Mouse (Mus musculus) heart, postnatal 0 days (tissue): ENCODE measurements around the gene Gm281. TPM values are rescaled to one million over a fixed set of nuclear protein-coding genes. Genes with fewer than 3 reads are reported as not detected.
"Not testable (repeated sequence)": the region's sequence is repeated elsewhere in the genome, so short reads cannot be mapped to it uniquely, and the experiment has no call there.

Experiments used
- ATAC-seq: fragments of 200-750 bp; cut with Nextera tagmentation; 2 replicates; pipeline ENCODE4 v1.8.0; 2017; ENCODE audit warnings: low read depth, moderate number of reproducible peaks, moderate library complexity; ENCODE audit not compliant: insufficient read depth
- DNase-seq: peaks from one replicate; pipeline ENCODE4 v3.0.0-alpha.2; 2016; ENCODE audit warnings: low spot score
- H3K27ac ChIP-seq: fragments of 300-500 bp; sonication (generic); 2 replicates; pipeline ENCODE4 v1.5.1; 2014; ENCODE audit warnings: low read depth, mild to moderate bottlenecking
- H3K27me3 ChIP-seq: fragments of 300-500 bp; sonication (generic); 2 replicates; pipeline ENCODE4 v1.6.1; 2014; ENCODE audit warnings: low read length, mixed read lengths; ENCODE audit not compliant: control insufficient read depth, insufficient read depth
- H3K36me3 ChIP-seq: fragments of 300-500 bp; sonication (generic); replicated peaks from 2 replicates; pipeline ENCODE4 v1.6.1; 2014; ENCODE audit warnings: low read length, mixed read lengths; ENCODE audit not compliant: control insufficient read depth, insufficient read depth
- H3K4me1 ChIP-seq: fragments of 300-500 bp; sonication (generic); 2 replicates; pipeline ENCODE4 v1.6.1; 2014; ENCODE audit warnings: antibody characterized with exemption; ENCODE audit not compliant: control insufficient read depth, insufficient read depth
- H3K4me2 ChIP-seq: fragments of 300-500 bp; sonication (generic); 2 replicates; pipeline ENCODE4 v1.6.1; 2014; ENCODE audit warnings: low read depth, mild to moderate bottlenecking, low read length, moderate library complexity
- H3K4me3 ChIP-seq: fragments of 300-500 bp; sonication (generic); 2 replicates; pipeline ENCODE4 v1.5.1; 2014; ENCODE audit warnings: low read depth, low read length
- H3K9ac ChIP-seq: fragments of 300-500 bp; sonication (generic); replicated peaks from 2 replicates; pipeline ENCODE4 v1.6.1; 2014; ENCODE audit warnings: low read depth, low read length, mixed read lengths
- H3K9me3 ChIP-seq: fragments of 300-500 bp; sonication (generic); replicated peaks from 2 replicates; pipeline ENCODE4 v1.6.1; 2016; ENCODE audit warnings: low read length; ENCODE audit not compliant: control insufficient read depth
- CTCF ChIP-seq: IDR thresholded peaks from 2 replicates; pipeline ENCODE4 v1.5.1; 2016; ENCODE audit warnings: antibody characterized with exemption, control low read depth, low read depth
- EP300 ChIP-seq: IDR thresholded peaks from 2 replicates; pipeline ENCODE4 v1.6.1; 2016; ENCODE audit warnings: antibody characterized with exemption, low read depth
- WGBS: fragments of 180-500 bp; shearing (Covaris S2); extraction: QIAGEN DNeasy Blood & Tissue Kit; methylation state at CpG from one replicate; pipeline ENCODE4 v1.1.7; 2014; 5-methylcytosine and 5-hydroxymethylcytosine counted together
- polyA plus RNA-seq: library from polyadenylated mRNA; unstranded; fragments of >200 nt; fragmentation: Nextera tagmentation; extraction: Ambion mirVana; gene quantifications from 2 replicates; pipeline ENCODE4 v1.2.1, GENCODE M21; 2015
- total RNA-seq: library from RNA; depleted of rRNA; stranded (reverse); fragments of >200 nt; gene quantifications from 2 replicates; pipeline ENCODE4 v1.2.3, GENCODE M21; 2014; ENCODE audit warnings: low replicate concordance

Gene Gm281
- total and polyA plus RNA-seq, 2 experiments from 2014 or later: not detected

DNA sequence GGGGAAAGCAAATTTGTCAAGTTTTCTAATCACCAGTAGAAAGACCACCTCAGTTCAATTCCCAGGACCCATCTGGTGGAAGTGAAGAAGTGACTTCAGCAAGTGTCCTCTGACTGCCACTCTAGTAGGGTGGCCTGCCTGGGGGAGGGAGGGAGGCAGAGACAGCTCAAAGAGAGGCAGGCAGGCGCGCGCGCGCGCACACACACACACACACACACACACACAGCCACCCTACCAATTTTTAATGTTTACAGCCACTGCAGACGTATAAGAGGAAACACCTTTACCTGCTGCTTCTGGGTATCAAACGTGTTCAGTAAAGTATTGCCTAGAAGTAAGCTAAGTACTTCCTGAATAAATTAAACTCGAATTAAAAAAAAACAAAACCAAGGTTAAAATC, 45.8 kb upstream of the Gm281 start:
- Histone ChIP-seq H3K36me3 (no peaks in the 10 kb centered on the region; the same call in 1 of the 2 replicates), H3K9me3 (no peaks in the 10 kb centered on the region), H3K9ac (peak overlapping the region; percentile 96), H3K27me3 (no peaks in the 10 kb centered on the region), H3K4me1 (peaks cover 7% of the 10 kb centered on the region), H3K4me2 (peak overlapping the region; percentile 83), H3K4me3 (peak overlapping the region; percentile 96), H3K27ac (0 out of 2 replicates have a peak overlapping the region, but pooled peaks have one; percentile 89)
- 3% methylated on average over 9 of the region's 9 CpGs for WGBS
- ATAC-seq (no peak), DNase-seq (peak; percentile 54)
- TF ChIP-seq CTCF: no peak
- TF ChIP-seq EP300: no peak

DNA sequence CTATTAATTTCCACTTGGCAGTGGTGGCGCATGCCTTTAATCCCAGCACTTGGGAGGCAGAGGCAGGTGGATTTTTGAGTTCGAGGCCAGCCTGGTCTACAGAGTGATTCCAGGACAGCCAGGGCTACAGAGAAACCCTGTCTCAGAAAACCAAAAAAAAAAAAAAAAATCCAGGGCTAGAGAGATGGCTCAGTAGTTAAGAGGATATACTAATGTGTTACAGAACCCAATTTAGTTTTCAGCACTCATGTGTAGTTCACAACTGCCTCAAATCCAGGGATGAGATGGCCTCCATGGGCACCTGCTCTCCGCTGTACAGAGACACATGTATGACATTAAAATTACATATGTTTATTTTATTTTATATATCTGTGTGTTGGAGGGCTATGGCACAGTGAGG, 37.9 kb upstream of the Gm281 start:
- not testable (repeated sequence) for H3K4me1 ChIP-seq, ATAC-seq, DNase-seq, H3K27ac ChIP-seq, H3K4me3 ChIP-seq, H3K9me3 ChIP-seq, H3K27me3 ChIP-seq, H3K9ac ChIP-seq, H3K4me2 ChIP-seq
- H3K36me3 ChIP-seq: peaks cover 51% of the 10 kb centered on the region
- WGBS: 95% methylated on average over 3 of the region's 3 CpGs

DNA sequence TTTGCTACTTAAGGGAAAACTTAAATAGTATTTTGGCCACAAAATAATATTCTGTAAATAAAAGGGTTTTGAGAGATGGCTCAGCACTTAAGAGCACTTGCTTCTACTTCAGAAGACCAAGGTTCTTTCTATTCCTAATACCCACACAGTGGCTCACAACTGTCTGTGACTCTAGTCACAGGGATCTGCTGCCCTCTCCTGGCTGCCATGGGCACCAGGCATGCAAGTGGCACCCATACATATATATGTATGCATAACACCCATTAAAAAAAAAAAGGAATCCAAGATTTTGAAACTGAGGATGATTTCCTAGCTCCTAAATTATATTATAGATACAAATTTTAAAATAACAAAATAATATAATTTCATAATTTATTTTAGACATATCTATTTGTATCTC, 36.1 kb upstream of the Gm281 start:
- H3K9ac ChIP-seq: no peak overlapping the region
- H3K36me3 ChIP-seq: peaks cover 56% of the 10 kb centered on the region
- H3K4me2 ChIP-seq: no peak overlapping the region
- no peak overlapping the region for H3K4me3 ChIP-seq
- DNase-seq: no peak
- no peaks in the 10 kb centered on the region for H3K9me3 ChIP-seq
- no peak overlapping the region for H3K27ac ChIP-seq
- TF ChIP-seq CTCF (peak; percentile 52), EP300 (no peak)
- H3K27me3 ChIP-seq: no peaks in the 10 kb centered on the region
- no peak for ATAC-seq
- peaks cover 5% of the 10 kb centered on the region; the same call in 1 of the 2 replicates for H3K4me1 ChIP-seq

DNA sequence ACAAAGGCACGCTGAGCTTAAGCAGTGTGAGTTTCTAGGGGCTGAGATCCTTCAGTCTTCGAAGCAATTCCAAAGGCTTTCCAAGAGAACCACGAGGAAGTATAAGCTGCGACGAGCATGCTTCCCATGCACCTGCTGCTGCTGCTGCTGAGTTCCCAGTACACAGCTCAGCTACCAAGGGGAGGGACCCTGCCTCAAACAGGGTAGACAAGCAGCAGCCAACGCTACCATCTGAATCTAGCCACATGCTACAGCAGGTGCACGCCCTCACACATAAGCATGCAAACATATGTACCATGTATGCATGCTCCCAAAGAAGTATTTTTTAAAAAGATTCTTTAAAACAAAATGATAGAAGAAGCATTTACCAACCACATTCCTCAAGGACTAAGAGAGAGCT, 34.1 kb upstream of the Gm281 start:
- Histone ChIP-seq H3K4me3 (no peak overlapping the region), H3K4me2 (no peak overlapping the region), H3K36me3 (peaks cover 52% of the 10 kb centered on the region), H3K9me3 (0 out of 2 replicates have a peak, but pooled peaks cover 4% of the 10 kb centered on the region), H3K4me1 (peaks cover 3% of the 10 kb centered on the region; the same call in 1 of the 2 replicates), H3K9ac (no peak overlapping the region), H3K27me3 (no peaks in the 10 kb centered on the region), H3K27ac (no peak overlapping the region)
- ATAC-seq (no peak), DNase-seq (no peak)
- 91% methylated on average over 7 of the region's 7 CpGs for WGBS
- TF ChIP-seq EP300 (no peak), CTCF (no peak)

DNA sequence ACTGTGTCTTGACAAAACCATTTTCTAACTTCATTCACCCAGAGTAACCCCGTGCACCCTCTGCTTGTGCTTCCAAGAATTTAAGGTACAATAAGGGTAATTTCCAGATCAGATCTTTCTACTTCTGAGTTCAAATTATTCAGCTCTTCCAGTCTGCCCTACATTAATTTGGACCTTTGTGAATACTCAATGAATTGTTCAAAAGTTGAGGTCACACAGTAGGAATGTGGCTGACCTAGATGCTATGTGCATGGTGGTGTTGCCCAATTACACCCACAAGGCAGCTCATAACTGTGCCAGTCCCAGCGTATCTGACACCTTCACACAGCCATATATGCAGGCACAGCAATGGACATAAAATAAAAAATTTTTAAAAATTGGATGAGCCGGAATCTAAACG, 30.4 kb upstream of the Gm281 start:
- H3K36me3 ChIP-seq: peaks cover 29% of the 10 kb centered on the region
- H3K9ac ChIP-seq: no peak overlapping the region
- no peak overlapping the region for H3K27ac ChIP-seq
- TF ChIP-seq EP300 (no peak), CTCF (no peak)
- no peak overlapping the region for H3K4me3 ChIP-seq
- DNase-seq: no peak
- no peak for ATAC-seq
- 0 out of 2 replicates have a peak, but pooled peaks cover 4% of the 10 kb centered on the region for H3K9me3 ChIP-seq
- H3K4me2 ChIP-seq: no peak overlapping the region
- no peaks in the 10 kb centered on the region for H3K27me3 ChIP-seq
- WGBS: 89% methylated on average over 4 of the region's 4 CpGs
- no peaks in the 10 kb centered on the region for H3K4me1 ChIP-seq

DNA sequence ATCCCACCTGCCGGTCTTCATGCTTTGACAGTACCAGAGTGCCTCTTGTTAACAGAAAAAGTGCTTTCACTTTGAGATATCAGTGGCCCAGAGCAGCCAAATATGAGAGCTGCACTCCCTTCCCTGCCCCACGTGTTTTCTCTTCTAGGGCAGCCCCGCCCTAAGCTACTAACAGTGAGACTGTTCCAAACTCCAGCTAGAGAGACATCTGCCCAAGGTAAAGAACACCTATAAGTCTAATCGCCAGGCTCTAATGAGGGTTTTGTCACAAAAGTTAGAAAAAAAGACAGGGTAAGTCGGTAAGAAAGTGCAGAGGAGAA, 19.7 kb upstream of the Gm281 start:
- ATAC-seq (0 out of 2 replicates have a peak, but pooled peaks have one; percentile 51), DNase-seq (no peak)
- H3K27me3 ChIP-seq: no peaks in the 10 kb centered on the region
- 33% methylated on average over 5 of the region's 5 CpGs for WGBS
- H3K9ac ChIP-seq: peak overlapping the region; percentile 51; the same call in 1 of the 2 replicates
- H3K9me3 ChIP-seq: peaks cover 6% of the 10 kb centered on the region; the same call in 1 of the 2 replicates
- no peaks in the 10 kb centered on the region for H3K4me1 ChIP-seq
- no peaks in the 10 kb centered on the region for H3K36me3 ChIP-seq
- peak overlapping the region; percentile 90 for H3K4me2 ChIP-seq
- peak overlapping the region; percentile 55 for H3K4me3 ChIP-seq
- no peak overlapping the region for H3K27ac ChIP-seq
- TF ChIP-seq CTCF: no peak
- no peak for TF ChIP-seq EP300
